In the genomic region with DNA sequence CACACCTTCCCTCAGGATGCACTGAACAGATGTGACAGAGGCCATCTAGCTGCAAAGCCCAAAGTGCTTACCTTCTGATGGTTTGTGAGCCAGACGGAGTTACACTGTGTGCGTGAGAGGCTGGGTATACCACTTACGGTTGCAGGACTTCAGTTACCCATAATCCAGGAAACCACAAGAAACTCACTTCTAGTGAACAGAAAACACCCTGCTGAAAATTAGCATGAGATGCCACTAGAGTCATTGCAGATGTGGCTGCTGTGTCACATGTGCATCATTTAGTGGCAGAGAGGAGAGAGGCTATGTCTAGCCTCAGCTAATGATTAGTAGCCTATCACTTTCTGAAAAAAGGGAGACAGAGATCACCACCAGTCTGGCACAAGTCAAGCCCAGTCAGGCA, we compare ENCODE assay signal across 1 mouse cellular context.
TF ChIP-seq lines count a peak whose summit lies in the region.

No protein-coding gene starts in this region.

TF ChIP-seq in CH12.LX, 34 proteins besides CTCF, POLR2A, EP300 and RAD21 (continued from another document):
- TF ChIP-seq JUN (IDR thresholded peaks at IDR 0.05; ENCODE audit: insufficient read depth, low read depth, low read length), result no peak
- TF ChIP-seq SIN3A (IDR thresholded peaks at IDR 0.05; ENCODE audit: low read length), result no peak
- no peak for TF ChIP-seq POLR2AphosphoS2 (IDR thresholded peaks at IDR 0.05; ENCODE audit: low read depth, low read length)
- no peak; the same call in 1 of the 2 replicates for TF ChIP-seq MEF2A (IDR thresholded peaks at IDR 0.05; ENCODE audit: borderline replicate concordance, low read depth, low read length)
- no peak for TF ChIP-seq ZKSCAN1 (IDR thresholded peaks at IDR 0.05; ENCODE audit: borderline replicate concordance, low read depth, low read length)
- TF ChIP-seq NELFE (IDR thresholded peaks at IDR 0.05; ENCODE audit: low read depth, low read length), result no peak
- TF ChIP-seq ETS1 (conservative IDR thresholded peaks at IDR 0.05; ENCODE audit: low read depth, low read length), result peak; percentile 27; the same call in 1 of the 2 replicates
- peak; percentile 39 for TF ChIP-seq USF1 (IDR thresholded peaks at IDR 0.05; ENCODE audit: low read depth, low read length)
- TF ChIP-seq KAT2A (IDR thresholded peaks at IDR 0.05; ENCODE audit: insufficient replicate concordance, low read length), result no peak
- TF ChIP-seq MAZ (IDR thresholded peaks at IDR 0.05; ENCODE audit: low read depth, low read length), result no peak
- no peak for TF ChIP-seq UBTF (IDR thresholded peaks at IDR 0.05; ENCODE audit: low read depth, low read length)
- TF ChIP-seq ZMIZ1 (IDR thresholded peaks at IDR 0.05; ENCODE audit: low read depth, low read length), result no peak
- no peak for TF ChIP-seq CHD2 (IDR thresholded peaks at IDR 0.05; ENCODE audit: low read length)
- no peak for TF ChIP-seq RCOR1 (conservative IDR thresholded peaks at IDR 0.05; ENCODE audit: low read depth, low read length)
- 0 out of 2 replicates have a peak, but pooled peaks have one; percentile 34 for TF ChIP-seq TCF12 (IDR thresholded peaks at IDR 0.05; ENCODE audit: low read depth, low read length)
- no peak for TF ChIP-seq CHD1 (IDR thresholded peaks at IDR 0.05; ENCODE audit: low read depth, low read length)
- no peak for TF ChIP-seq TBP (conservative IDR thresholded peaks at IDR 0.05; ENCODE audit: low read depth, low read length)
- no peak for TF ChIP-seq ZNF384 (IDR thresholded peaks at IDR 0.05; ENCODE audit: low read depth, low read length)
- TF ChIP-seq MXI1 (IDR thresholded peaks at IDR 0.05; ENCODE audit: low read depth, low read length), result peak; percentile 21; the same call in 1 of the 2 replicates
- no peak for TF ChIP-seq MYC (IDR thresholded peaks at IDR 0.05; ENCODE audit: low read depth, low read length)
- TF ChIP-seq PAX5 (IDR thresholded peaks at IDR 0.05; ENCODE audit: low read length), result no peak
- no peak for TF ChIP-seq JUND (conservative IDR thresholded peaks at IDR 0.05; ENCODE audit: low read depth, low read length)
- TF ChIP-seq NRF1 (IDR thresholded peaks at IDR 0.05; ENCODE audit: low read depth, low read length), result no peak
- TF ChIP-seq GABPA (IDR thresholded peaks at IDR 0.05; ENCODE audit: insufficient replicate concordance, low read depth, low read length), result no peak
- peak; percentile 66 for TF ChIP-seq MAX (IDR thresholded peaks at IDR 0.05; ENCODE audit: low read length)
